In the genomic region with DNA sequence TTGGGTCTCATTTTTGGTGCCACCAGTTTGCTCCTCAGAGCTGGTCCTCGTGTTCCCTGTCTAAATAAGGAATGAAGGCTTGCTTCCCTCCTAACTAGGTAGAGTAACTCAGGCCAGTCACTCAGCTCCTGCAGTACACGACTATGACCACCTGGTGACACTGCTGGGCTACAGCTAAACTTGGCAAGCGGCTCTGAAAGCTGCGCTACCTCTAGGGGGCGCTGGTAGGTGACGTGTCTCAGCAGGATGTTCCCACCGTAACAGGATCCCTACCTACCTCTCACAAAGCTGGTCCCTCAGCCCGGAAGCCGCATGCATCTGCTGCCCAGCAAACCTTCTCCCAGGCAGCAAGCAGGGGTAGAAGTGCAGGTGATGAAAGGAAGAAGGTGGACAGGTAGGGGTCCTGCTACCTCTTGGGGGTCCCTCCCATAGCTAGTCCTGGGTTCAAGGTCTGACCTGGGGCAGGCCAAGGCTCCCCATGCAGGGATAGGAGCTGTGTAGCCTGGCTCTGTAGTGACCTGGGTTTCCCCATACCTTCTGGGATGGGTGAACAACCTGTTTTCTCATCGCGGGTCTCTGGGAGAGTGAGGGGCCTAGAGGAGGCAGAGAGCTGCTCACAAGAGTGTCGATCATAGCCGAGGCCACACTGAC, we compare ENCODE assay signal across 8 mouse cellular contexts. TPM values are rescaled to one million over a fixed set of nuclear protein-coding genes. Genes with fewer than 3 reads are reported as not detected.
A peak's percentile ranks its signal among the peaks of the same experiment; 100 is the strongest.
DNase-seq lines count a peak whose midpoint lies in the region; ATAC-seq lines count a peak whose summit lies in the region.

No protein-coding gene starts in this region.

- H3K27me3 ChIP-seq in hindbrain, embryonic 12.5 days = no peaks in the 10 kb centered on the region

- no peak overlapping the region for H3K4me2 ChIP-seq in hindbrain, embryonic 12.5 days (replicated peaks)

- no peaks in the 10 kb centered on the region for H3K9me3 ChIP-seq in hindbrain, embryonic 12.5 days (replicated peaks)

- DNase-seq in NIH3T3 (ENCODE audit: low read depth) = peak; percentile 92
- DNase-seq in cerebellum, adult 9-10 months = peak; percentile 83
- DNase-seq in frontal cortex, postnatal 14 days (ENCODE audit: low spot score in 2 of 2) = peak; percentile 78 to 82
- peak; percentile 91 to 93 for DNase-seq in layer of hippocampus, postnatal 10 days (ENCODE audit: low spot score in 2 of 2)
- DNase-seq in lung, postnatal 10 days = peak; percentile 92
- peak; percentile 91 for DNase-seq in retina, postnatal 1 day
- DNase-seq in thymus, postnatal 36 days = peak; percentile 89 to 94

- H3K4me1 ChIP-seq in hindbrain, embryonic 12.5 days = no peaks in the 10 kb centered on the region

- H3K36me3 ChIP-seq in hindbrain, embryonic 12.5 days = no peaks in the 10 kb centered on the region

- H3K4me3 ChIP-seq in hindbrain, embryonic 12.5 days = no peak overlapping the region

- ATAC-seq in hindbrain, embryonic 12.5 days (ENCODE audit: low FRiP score) = peak; percentile 56; the same call in 1 of the 2 replicates

- no peak overlapping the region for H3K9ac ChIP-seq in hindbrain, embryonic 12.5 days

- 29% methylated on average over 13 of the region's 13 CpGs for WGBS in hindbrain, embryonic 12.5 days

- H3K27ac ChIP-seq in hindbrain, embryonic 12.5 days = no peak overlapping the region

RNA-seq across cellular contexts. Expression of a gene that starts 16.0 kb away (rescaled TPM):
- 823 and 828 TPM in 2 replicates for polyA plus RNA-seq in hindbrain, embryonic 12.5 days (2016; fragmentation: Nextera tagmentation; extraction: Ambion mirVana)
- 100 to 1,000 TPM; 332 TPM for total RNA-seq in layer of hippocampus, postnatal 10 days (2021)

RNA-seq across cellular contexts. Expression of a gene that starts 16.3 kb away (rescaled TPM):
- polyA plus RNA-seq in hindbrain, embryonic 12.5 days (2016; fragmentation: Nextera tagmentation; extraction: Ambion mirVana) = 27.0 and 28.9 TPM in 2 replicates
- 10 to 100 TPM; 22.7 to 23.2 TPM for total RNA-seq in layer of hippocampus, postnatal 10 days (2021)

RNA-seq across cellular contexts. Expression of a gene that starts 37.0 kb away (rescaled TPM):
- 17.7 and 21.9 TPM in 2 replicates for polyA plus RNA-seq in hindbrain, embryonic 12.5 days (2016; fragmentation: Nextera tagmentation; extraction: Ambion mirVana)
- total RNA-seq in layer of hippocampus, postnatal 10 days (2021) = 10 to 100 TPM; 41.3 to 45.4 TPM

RNA-seq across cellular contexts. Expression of a gene that starts 49.9 kb away (rescaled TPM):
- polyA plus RNA-seq in hindbrain, embryonic 12.5 days (2016; fragmentation: Nextera tagmentation; extraction: Ambion mirVana) = 39.4 and 41.0 TPM in 2 replicates
- total RNA-seq in layer of hippocampus, postnatal 10 days (2021) = 10 to 100 TPM; 50.2 to 54.7 TPM

RNA-seq across cellular contexts. Expression of a gene that starts 57.1 kb away (rescaled TPM):
- polyA plus RNA-seq in hindbrain, embryonic 12.5 days (2016; fragmentation: Nextera tagmentation; extraction: Ambion mirVana) = 0.96 and 1.6 TPM in 2 replicates
- 10 to 100 TPM; 35.7 to 39.8 TPM for total RNA-seq in layer of hippocampus, postnatal 10 days (2021)
